ENCODE assay signal across 31 mouse cellular contexts in genomic region chr2:108755821-108756220, GRCm38 (mm10).
"Had no signal": no experiment of that assay in that cellular context is flagged by ENCODE, and none has a peak within 500 bp of the region (broad histone marks: within the 10 kb centered on the region; RNA-seq: fewer than 3 reads in every experiment).

No protein-coding gene starts in this region.

- H3K27ac ChIP-seq: limb, embryonic 10.5 days; limb, embryonic 12.5 days; limb, embryonic 13.5 days; limb, embryonic 15.5 days; liver, embryonic 12.5 days; liver, embryonic 13.5 days; liver, embryonic 14.5 days; liver, embryonic 15.5 days; lung, embryonic 15.5 days; macrophage; midbrain, embryonic 10.5 days; midbrain, embryonic 12.5 days; midbrain, embryonic 13.5 days; midbrain, embryonic 15.5 days; neural tube, embryonic 12.5 days had no signal

- DNase-seq: left cerebral cortex, postnatal 4 days; liver; liver, embryonic 13.5 days; lung, adult 18-20 months; lung, adult 2 months; lung, embryonic 14.5 days; lung, postnatal 10 days; lung, postnatal 14 days; lung, postnatal 36 days; lung, postnatal 4 days; midbrain, embryonic 14.5 days had no signal

- H3K4me2 ChIP-seq: limb, embryonic 12.5 days; limb, embryonic 13.5 days; limb, embryonic 15.5 days; liver, embryonic 11.5 days; liver, embryonic 12.5 days; liver, embryonic 13.5 days; liver, embryonic 15.5 days; lung, embryonic 14.5 days; lung, embryonic 15.5 days; midbrain, embryonic 11.5 days; midbrain, embryonic 12.5 days; midbrain, embryonic 13.5 days; midbrain, embryonic 15.5 days; neural tube, embryonic 12.5 days had no signal

- H3K9ac ChIP-seq: limb, embryonic 12.5 days; limb, embryonic 13.5 days; limb, embryonic 15.5 days; liver, embryonic 12.5 days; liver, embryonic 13.5 days; liver, embryonic 14.5 days; liver, embryonic 15.5 days; lung, embryonic 14.5 days; lung, embryonic 15.5 days; midbrain, embryonic 12.5 days; midbrain, embryonic 13.5 days; midbrain, embryonic 15.5 days; neural tube, embryonic 12.5 days had no signal

- H3K36me3 ChIP-seq: limb, embryonic 10.5 days; limb, embryonic 12.5 days; limb, embryonic 13.5 days; limb, embryonic 15.5 days; liver, embryonic 12.5 days; liver, embryonic 13.5 days; liver, embryonic 15.5 days; lung, embryonic 15.5 days; midbrain, embryonic 10.5 days; midbrain, embryonic 12.5 days; midbrain, embryonic 13.5 days; midbrain, embryonic 15.5 days; neural tube, embryonic 12.5 days had no signal

- H3K27me3 ChIP-seq: limb, embryonic 12.5 days; limb, embryonic 13.5 days; limb, embryonic 15.5 days; liver, embryonic 12.5 days; liver, embryonic 13.5 days; liver, embryonic 15.5 days; lung, embryonic 15.5 days; megakaryocyte, embryonic 14.5 days; midbrain, embryonic 12.5 days; midbrain, embryonic 13.5 days; midbrain, embryonic 15.5 days; neural tube, embryonic 12.5 days had no signal

- ATAC-seq: liver, embryonic 12.5 days; lung, postnatal 0 days; midbrain, embryonic 13.5 days; midbrain, embryonic 15.5 days; midbrain, embryonic 16.5 days had no signal

- H3K9me3 ChIP-seq: limb, embryonic 10.5 days; limb, embryonic 12.5 days; limb, embryonic 13.5 days; limb, embryonic 15.5 days; liver, embryonic 12.5 days; liver, embryonic 13.5 days; liver, embryonic 15.5 days; lung, embryonic 15.5 days; megakaryocyte, embryonic 14.5 days; midbrain, embryonic 10.5 days; midbrain, embryonic 12.5 days; midbrain, embryonic 13.5 days; midbrain, embryonic 15.5 days; neural tube, embryonic 12.5 days had no signal

- H3K4me1 ChIP-seq: limb, embryonic 10.5 days; limb, embryonic 12.5 days; limb, embryonic 13.5 days; limb, embryonic 15.5 days; liver, embryonic 12.5 days; liver, embryonic 13.5 days; liver, embryonic 15.5 days; lung, embryonic 15.5 days; megakaryocyte, embryonic 14.5 days; midbrain, embryonic 10.5 days; midbrain, embryonic 12.5 days; midbrain, embryonic 13.5 days; midbrain, embryonic 15.5 days; neural tube, embryonic 12.5 days had no signal

- H3K4me3 ChIP-seq: limb, embryonic 10.5 days; limb, embryonic 12.5 days; limb, embryonic 13.5 days; limb, embryonic 15.5 days; liver, embryonic 12.5 days; liver, embryonic 13.5 days; liver, embryonic 15.5 days; lung, embryonic 15.5 days; megakaryocyte, embryonic 14.5 days; midbrain, embryonic 10.5 days; midbrain, embryonic 12.5 days; midbrain, embryonic 13.5 days; midbrain, embryonic 15.5 days; myocyte; neural tube, embryonic 12.5 days had no signal
